Mouse (Mus musculus) C2C12 (cell line): ENCODE results near the gene Prkce.

ENCODE experiments used
- CTCF ChIP-seq: IDR thresholded peaks from one replicate; pipeline ENCODE4 v1.5.1; 2011; ENCODE audit not compliant: control insufficient read depth, insufficient read depth, insufficient read length
- MAX ChIP-seq: IDR thresholded peaks from one replicate; pipeline ENCODE4 v1.6.1; 2011; ENCODE audit warnings: mild to moderate bottlenecking, control low read depth
- MYOD1 ChIP-seq: IDR thresholded peaks from one replicate; pipeline ENCODE4 v1.6.1; 2011; ENCODE audit warnings: low read depth; ENCODE audit not compliant: control insufficient read depth, insufficient read length
- USF1 ChIP-seq: IDR thresholded peaks from one replicate; pipeline ENCODE4 v1.6.1; 2011; ENCODE audit warnings: low read depth, mild to moderate bottlenecking, control low read depth, moderate library complexity

DNA sequence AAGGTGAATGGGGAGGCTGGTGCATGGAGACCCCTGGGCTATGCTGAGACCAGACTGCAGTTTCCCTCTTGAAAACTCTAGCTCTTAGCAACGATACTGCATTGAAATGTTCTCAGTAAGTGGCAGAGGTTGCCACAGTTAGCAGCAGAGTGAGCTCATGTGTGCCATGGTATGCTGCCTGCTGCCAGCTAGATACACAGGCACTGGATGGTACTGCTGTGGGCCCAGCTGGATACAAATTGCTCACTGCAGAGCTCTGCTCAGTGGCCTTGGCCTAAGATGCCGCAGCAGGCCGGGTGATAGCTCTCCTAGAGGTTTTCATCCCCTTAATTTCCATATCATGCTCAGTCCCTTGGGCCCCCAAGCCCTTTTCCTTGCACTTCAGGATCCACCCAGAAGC is 471.7 kb downstream of the Prkce start:
- TF ChIP-seq CTCF (no peak), MYOD1 (no peak), MAX (no peak), USF1 (no peak)
